Mouse (Mus musculus): ENCODE results near the gene Srebf1. TPM values are rescaled to one million over a fixed set of nuclear protein-coding genes. Genes with fewer than 3 reads are reported as not detected.

Gene Srebf1
- polyA plus RNA-seq, 1 experiment: 192 TPM

DNA sequence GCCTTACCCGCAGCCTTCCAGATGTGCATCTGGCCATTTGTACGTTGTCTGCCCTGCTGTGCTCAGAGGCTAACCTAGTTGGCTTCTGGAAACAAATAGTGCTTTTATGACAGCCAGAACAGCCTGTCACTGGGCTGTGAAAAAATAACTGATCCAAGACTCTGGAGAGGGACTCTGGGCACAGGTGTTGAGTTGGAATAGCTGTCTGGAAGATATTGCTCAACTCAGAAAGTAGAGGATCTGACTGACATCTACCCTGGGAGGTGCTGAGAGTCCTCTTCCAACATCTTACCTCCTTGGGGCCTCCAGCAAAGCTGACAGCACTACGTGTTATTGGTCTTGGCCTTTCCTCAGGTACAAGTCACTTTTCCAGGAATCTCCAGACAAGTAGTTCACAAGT is 33.3 kb upstream of the Srebf1 start:
- Histone ChIP-seq H3K79me2 (ENCODE audit: control insufficient read depth, insufficient read depth) (no peaks in the 10 kb centered on the region), H3K27me3 (ENCODE audit: control insufficient read depth, insufficient read depth, insufficient read length) (no peaks in the 10 kb centered on the region), H3K4me3 (no peak overlapping the region), H3K4me2 (ENCODE audit: low read depth) (no peak overlapping the region), H3ac (ENCODE audit: control insufficient read depth, insufficient read length) (no peak overlapping the region), H3K36me3 (ENCODE audit: control insufficient read depth, insufficient read depth) (peaks cover 7% of the 10 kb centered on the region)
- no peak for TF ChIP-seq E2F4 (IDR thresholded peaks at IDR 0.05; ENCODE audit: insufficient read depth)
- no peak for TF ChIP-seq TCF3 (IDR thresholded peaks at IDR 0.05; ENCODE audit: insufficient read length, low read depth)
- TF ChIP-seq TCF12 (IDR thresholded peaks at IDR 0.05; ENCODE audit: insufficient read depth, poor library complexity, severe bottlenecking): no peak
- TF ChIP-seq MYOG (IDR thresholded peaks at IDR 0.05; ENCODE audit: control insufficient read depth in 1 of 3, insufficient read depth in 1 of 3, insufficient read length in 2 of 3, low read depth in 2 of 3): no peak
- TF ChIP-seq REST (IDR thresholded peaks at IDR 0.05; ENCODE audit: insufficient read depth, insufficient read length): no peak

DNA sequence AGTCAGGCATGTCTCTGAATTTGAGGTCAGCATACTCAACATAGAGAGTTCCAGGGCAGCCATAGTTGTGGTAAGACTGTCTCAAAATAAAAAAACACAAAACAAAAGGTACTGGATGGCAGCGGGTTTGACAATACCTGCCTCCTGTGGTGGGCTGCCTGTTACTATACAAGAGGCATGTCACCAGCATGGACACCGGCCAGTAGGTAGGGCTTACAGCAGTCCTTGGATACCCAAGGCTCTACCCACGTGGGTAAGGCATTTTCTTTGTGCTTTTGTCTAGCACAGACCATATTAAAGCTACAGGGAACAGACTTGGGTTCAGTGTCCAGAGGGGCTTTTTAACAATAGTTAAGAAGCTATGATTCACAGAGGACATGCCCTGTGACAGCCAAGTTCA is 32.8 kb upstream of the Srebf1 start:
- Histone ChIP-seq H3K4me3 (no peak overlapping the region), H3ac (ENCODE audit: control insufficient read depth, insufficient read length) (no peak overlapping the region), H3K79me2 (ENCODE audit: control insufficient read depth, insufficient read depth) (no peaks in the 10 kb centered on the region), H3K36me3 (ENCODE audit: control insufficient read depth, insufficient read depth) (peaks cover 7% of the 10 kb centered on the region), H3K27me3 (ENCODE audit: control insufficient read depth, insufficient read depth, insufficient read length) (no peaks in the 10 kb centered on the region), H3K4me2 (ENCODE audit: low read depth) (no peak overlapping the region)
- no peak for TF ChIP-seq USF1 (IDR thresholded peaks at IDR 0.05; ENCODE audit: low read depth)

DNA sequence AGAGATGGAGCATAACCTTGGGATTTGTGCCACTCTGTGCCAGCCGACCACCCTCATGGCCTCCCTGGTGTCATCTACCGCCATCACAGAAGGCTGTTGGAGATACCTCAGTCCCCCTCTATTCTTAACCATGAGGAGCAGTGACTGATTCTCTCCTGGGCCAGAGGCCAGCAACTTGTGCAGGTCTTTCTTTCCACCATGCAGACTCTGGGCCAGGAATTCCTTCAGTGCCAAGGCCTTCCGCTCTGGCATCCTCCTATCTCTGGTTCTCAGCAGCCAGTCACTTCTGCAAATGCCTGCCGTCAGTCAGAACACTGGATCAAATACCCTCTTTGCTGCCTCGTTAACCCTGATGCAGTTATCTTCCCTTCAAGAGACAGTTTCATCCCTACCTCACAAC is 31.9 kb upstream of the Srebf1 start:
- H3K36me3 ChIP-seq (ENCODE audit: control insufficient read depth, insufficient read depth): peaks cover 7% of the 10 kb centered on the region
- H3K4me2 ChIP-seq (ENCODE audit: low read depth): no peak overlapping the region
- no peak for TF ChIP-seq TCF3 (IDR thresholded peaks at IDR 0.05; ENCODE audit: insufficient read length, low read depth)
- no peak for TF ChIP-seq USF1 (IDR thresholded peaks at IDR 0.05; ENCODE audit: low read depth)
- no peak for TF ChIP-seq MAX (IDR thresholded peaks at IDR 0.05; ENCODE audit: low read depth)
- no peak for TF ChIP-seq POLR2A (IDR thresholded peaks at IDR 0.05; ENCODE audit: insufficient read length, low read depth)
- TF ChIP-seq E2F4 (IDR thresholded peaks at IDR 0.05; ENCODE audit: insufficient read depth): no peak
- no peak overlapping the region for H3ac ChIP-seq (ENCODE audit: control insufficient read depth, insufficient read length)
- no peaks in the 10 kb centered on the region for H3K79me2 ChIP-seq (ENCODE audit: control insufficient read depth, insufficient read depth)
- no peak overlapping the region for H3K4me3 ChIP-seq
- H3K27me3 ChIP-seq (ENCODE audit: control insufficient read depth, insufficient read depth, insufficient read length): no peaks in the 10 kb centered on the region

DNA sequence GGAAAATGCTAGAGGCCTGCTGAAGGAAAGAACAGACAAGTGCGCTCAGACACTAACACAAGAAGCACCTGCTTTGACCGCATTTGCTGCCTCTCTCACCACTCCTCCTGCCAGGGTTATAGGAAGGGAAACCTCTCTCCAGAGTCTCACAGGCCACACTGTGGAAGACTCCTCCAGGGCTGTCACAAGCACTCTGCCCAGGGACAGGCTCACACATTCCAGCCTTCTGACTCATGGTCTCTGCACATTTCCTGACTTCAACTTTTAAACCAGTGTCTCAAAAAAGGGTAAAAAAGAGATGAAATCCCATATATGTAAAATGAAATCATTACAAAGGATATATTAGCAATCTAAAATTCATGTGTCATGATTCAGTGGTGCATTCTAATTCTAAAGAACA is 31.2 kb upstream of the Srebf1 start:
- no peaks in the 10 kb centered on the region for H3K79me2 ChIP-seq (ENCODE audit: control insufficient read depth, insufficient read depth)
- no peak overlapping the region for H3K4me2 ChIP-seq (ENCODE audit: low read depth)
- peaks cover 3% of the 10 kb centered on the region for H3K36me3 ChIP-seq (ENCODE audit: control insufficient read depth, insufficient read depth)
- TF ChIP-seq USF1 (IDR thresholded peaks at IDR 0.05; ENCODE audit: low read depth) (no peak), MAX (IDR thresholded peaks at IDR 0.05; ENCODE audit: low read depth) (no peak), MYOD1 (IDR thresholded peaks at IDR 0.05; ENCODE audit: control insufficient read depth in 1 of 3, insufficient read length in 2 of 3, low read depth in 2 of 3) (peak in 1 of 3 experiments; percentile 38), POLR2A (IDR thresholded peaks at IDR 0.05; ENCODE audit: insufficient read length, low read depth) (no peak), MYOG (IDR thresholded peaks at IDR 0.05; ENCODE audit: control insufficient read depth in 1 of 3, insufficient read depth in 1 of 3, insufficient read length in 2 of 3, low read depth in 2 of 3) (peak in 1 of 3 experiments; percentile 47)
- no peaks in the 10 kb centered on the region for H3K27me3 ChIP-seq (ENCODE audit: control insufficient read depth, insufficient read depth, insufficient read length)
- no peak overlapping the region for H3ac ChIP-seq (ENCODE audit: control insufficient read depth, insufficient read length)
- H3K4me3 ChIP-seq: no peak overlapping the region

DNA sequence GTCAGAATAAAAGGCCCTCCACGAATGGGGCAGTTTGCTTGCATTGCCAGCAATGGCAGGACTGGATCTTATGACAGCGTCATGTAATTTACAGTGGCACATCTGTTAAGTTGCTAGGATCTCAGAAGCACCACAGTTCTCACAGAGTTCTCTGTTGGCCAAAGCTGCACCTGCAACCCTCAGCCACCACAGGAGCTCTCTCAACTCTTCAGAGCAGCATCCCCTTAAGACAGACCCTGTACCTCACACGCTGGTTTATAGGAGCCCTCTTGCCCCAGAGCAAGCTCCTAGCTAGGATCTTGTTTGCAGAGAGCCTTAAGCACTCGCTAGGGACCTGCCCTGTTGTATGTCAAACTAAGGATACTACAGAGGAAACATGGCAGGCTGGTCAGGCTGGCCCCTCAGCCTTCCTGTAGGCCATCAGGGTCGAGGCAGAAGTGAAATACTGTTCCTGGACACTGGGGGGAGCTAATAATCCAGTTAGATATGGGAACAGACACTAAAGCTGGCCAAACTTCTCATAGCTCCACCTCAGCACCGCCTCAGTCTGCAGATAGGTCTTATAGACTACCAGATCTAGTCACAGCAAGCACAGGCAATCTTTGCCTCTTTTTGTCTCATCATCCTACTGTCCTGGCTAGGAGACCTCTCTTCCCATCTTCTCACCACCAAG is 28.7 kb upstream of the Srebf1 start:
- Histone ChIP-seq H3K36me3 (ENCODE audit: control insufficient read depth, insufficient read depth) (peaks cover 3% of the 10 kb centered on the region), H3K79me2 (ENCODE audit: control insufficient read depth, insufficient read depth) (no peaks in the 10 kb centered on the region), H3K4me2 (ENCODE audit: low read depth) (no peak overlapping the region), H3K4me3 (no peak overlapping the region), H3ac (ENCODE audit: control insufficient read depth, insufficient read length) (no peak overlapping the region), H3K27me3 (ENCODE audit: control insufficient read depth, insufficient read depth, insufficient read length) (no peaks in the 10 kb centered on the region)
- TF ChIP-seq TCF3 (IDR thresholded peaks at IDR 0.05; ENCODE audit: insufficient read length, low read depth) (no peak), TCF12 (IDR thresholded peaks at IDR 0.05; ENCODE audit: insufficient read depth, poor library complexity, severe bottlenecking) (no peak), POLR2AphosphoS2 (IDR thresholded peaks at IDR 0.05; ENCODE audit: insufficient read length, low read depth) (no peak), MYOD1 (IDR thresholded peaks at IDR 0.05; ENCODE audit: control insufficient read depth in 1 of 3, insufficient read length in 2 of 3, low read depth in 2 of 3) (no peak), CEBPB (IDR thresholded peaks at IDR 0.05; ENCODE audit: insufficient read depth, poor library complexity, severe bottlenecking) (no peak), SRF (IDR thresholded peaks at IDR 0.05; ENCODE audit: control insufficient read depth, insufficient read length, low read depth) (no peak), POLR2A (IDR thresholded peaks at IDR 0.05; ENCODE audit: insufficient read length, low read depth) (no peak), REST (IDR thresholded peaks at IDR 0.05; ENCODE audit: insufficient read depth, insufficient read length) (no peak), USF1 (IDR thresholded peaks at IDR 0.05; ENCODE audit: low read depth) (no peak), E2F4 (IDR thresholded peaks at IDR 0.05; ENCODE audit: insufficient read depth) (no peak), MAX (IDR thresholded peaks at IDR 0.05; ENCODE audit: low read depth) (no peak), MYOG (IDR thresholded peaks at IDR 0.05; ENCODE audit: control insufficient read depth in 1 of 3, insufficient read depth in 1 of 3, insufficient read length in 2 of 3, low read depth in 2 of 3) (no peak)
